Comparison of ENCODE assay signal across 18 mouse cellular contexts in genomic region chr8:110183748-110184147, GRCm38 (mm10). TPM values are rescaled to one million over a fixed set of nuclear protein-coding genes. Genes with fewer than 3 reads are reported as not detected.
DNase-seq lines count a peak whose midpoint lies in the region; ATAC-seq and TF ChIP-seq lines count a peak whose summit lies in the region.
"Had no signal": no experiment of that assay in that cellular context is flagged by ENCODE, and none has a peak within 500 bp of the region (broad histone marks: within the 10 kb centered on the region; RNA-seq: fewer than 3 reads in every experiment).

No protein-coding gene starts in this region.

- H3K4me2 ChIP-seq in hindbrain, embryonic 11.5 days (replicated peaks; ENCODE audit: low read depth, low read length) = no peak overlapping the region
- H3K4me2 ChIP-seq in hindbrain, embryonic 13.5 days = no peak overlapping the region
- H3K4me2 ChIP-seq in midbrain, embryonic 16.5 days (ENCODE audit: low read length) = no peak overlapping the region
- no peak overlapping the region for H3K4me2 ChIP-seq in midbrain, embryonic 13.5 days (replicated peaks)
- H3K4me2 ChIP-seq in stomach, postnatal 0 days (replicated peaks; ENCODE audit: low read depth) = no peak overlapping the region
- H3K4me2 ChIP-seq: embryonic facial prominence, embryonic 13.5 days; heart, embryonic 13.5 days; hindbrain, embryonic 12.5 days; limb, embryonic 13.5 days; lung, embryonic 15.5 days had no signal

- no peaks in the 10 kb centered on the region for H3K4me1 ChIP-seq in hindbrain, embryonic 11.5 days (replicated peaks; ENCODE audit: control insufficient read depth, insufficient read depth, low read length)
- peaks cover 21% of the 10 kb centered on the region for H3K4me1 ChIP-seq in hindbrain, embryonic 13.5 days (replicated peaks)
- H3K4me1 ChIP-seq in midbrain, embryonic 16.5 days (ENCODE audit: control insufficient read depth, insufficient read depth, low read length) = peaks cover 19% of the 10 kb centered on the region
- peaks cover 22% of the 10 kb centered on the region for H3K4me1 ChIP-seq in midbrain, embryonic 13.5 days (replicated peaks)
- peaks cover 13% of the 10 kb centered on the region for H3K4me1 ChIP-seq in embryonic facial prominence, embryonic 10.5 days
- H3K4me1 ChIP-seq in stomach, postnatal 0 days (replicated peaks; ENCODE audit: control insufficient read depth, insufficient read depth) = no peaks in the 10 kb centered on the region
- H3K4me1 ChIP-seq: embryonic facial prominence, embryonic 13.5 days; heart, embryonic 13.5 days; lung, embryonic 15.5 days had no signal

- peak; percentile 21 for DNase-seq in hindbrain, embryonic 11.5 days (ENCODE audit: low spot score)
- peak; percentile 28 for DNase-seq in embryonic facial prominence, embryonic 10.5 days (ENCODE audit: low spot score)
- peak; percentile 21 for DNase-seq in stomach, postnatal 0 days (ENCODE audit: low spot score)
- DNase-seq in urinary bladder, postnatal 4 days (ENCODE audit: low spot score in 2 of 2) = no peak
- DNase-seq in left cerebral cortex, adult 8-10 months (ENCODE audit: low spot score in 2 of 2) = no peak
- DNase-seq: adrenal gland, postnatal 14 days; cerebellum, adult 9-10 months; gastrocnemius, postnatal 10 days; thymus, postnatal 14 days had no signal

- H3K27me3 ChIP-seq in hindbrain, embryonic 11.5 days (ENCODE audit: control insufficient read depth, insufficient read depth, low read length) = no peaks in the 10 kb centered on the region
- H3K27me3 ChIP-seq in hindbrain, embryonic 13.5 days = 0 out of 2 replicates have a peak, but pooled peaks cover 3% of the 10 kb centered on the region
- no peaks in the 10 kb centered on the region for H3K27me3 ChIP-seq in midbrain, embryonic 16.5 days (ENCODE audit: control insufficient read depth, insufficient read depth, low read depth, low read length)
- H3K27me3 ChIP-seq in midbrain, embryonic 13.5 days = no peaks in the 10 kb centered on the region
- H3K27me3 ChIP-seq in embryonic facial prominence, embryonic 10.5 days (replicated peaks; ENCODE audit: low read depth, poor library complexity, severe bottlenecking) = peaks cover 4% of the 10 kb centered on the region; the same call in 1 of the 2 replicates
- no peaks in the 10 kb centered on the region for H3K27me3 ChIP-seq in stomach, postnatal 0 days (ENCODE audit: control insufficient read depth, insufficient read depth, low read length)
- H3K27me3 ChIP-seq: hindbrain, embryonic 12.5 days; lung, embryonic 15.5 days had no signal

- no peak overlapping the region for H3K27ac ChIP-seq in hindbrain, embryonic 11.5 days (ENCODE audit: low read depth, low read length)
- no peak overlapping the region for H3K27ac ChIP-seq in hindbrain, embryonic 13.5 days
- peak overlapping the region; percentile 76 for H3K27ac ChIP-seq in midbrain, embryonic 16.5 days (ENCODE audit: low read length)
- no peak overlapping the region for H3K27ac ChIP-seq in midbrain, embryonic 13.5 days
- H3K27ac ChIP-seq in embryonic facial prominence, embryonic 10.5 days (replicated peaks) = no peak overlapping the region
- no peak overlapping the region for H3K27ac ChIP-seq in stomach, postnatal 0 days (replicated peaks)
- H3K27ac ChIP-seq: embryonic facial prominence, embryonic 13.5 days; heart, embryonic 13.5 days; hindbrain, embryonic 12.5 days; limb, embryonic 13.5 days; lung, embryonic 15.5 days had no signal

- no peak for TF ChIP-seq EP300 in stomach, postnatal 0 days (optimal IDR thresholded peaks at IDR 0.05)

- H3K9me3 ChIP-seq in hindbrain, embryonic 11.5 days (ENCODE audit: control insufficient read depth, low read length) = no peaks in the 10 kb centered on the region
- no peaks in the 10 kb centered on the region for H3K9me3 ChIP-seq in hindbrain, embryonic 13.5 days
- H3K9me3 ChIP-seq in midbrain, embryonic 16.5 days (replicated peaks; ENCODE audit: control insufficient read depth, low read length, poor library complexity, severe bottlenecking) = no peaks in the 10 kb centered on the region
- no peaks in the 10 kb centered on the region for H3K9me3 ChIP-seq in midbrain, embryonic 13.5 days
- H3K9me3 ChIP-seq in embryonic facial prominence, embryonic 10.5 days = no peaks in the 10 kb centered on the region
- H3K9me3 ChIP-seq in stomach, postnatal 0 days (ENCODE audit: control insufficient read depth, low read length) = no peaks in the 10 kb centered on the region
- H3K9me3 ChIP-seq: embryonic facial prominence, embryonic 13.5 days; heart, embryonic 13.5 days; hindbrain, embryonic 12.5 days; limb, embryonic 13.5 days; lung, embryonic 15.5 days had no signal

- H3K4me3 ChIP-seq in hindbrain, embryonic 11.5 days (ENCODE audit: low read depth, low read length) = no peak overlapping the region
- no peak overlapping the region for H3K4me3 ChIP-seq in hindbrain, embryonic 13.5 days
- no peak overlapping the region for H3K4me3 ChIP-seq in midbrain, embryonic 16.5 days (ENCODE audit: low read depth, low read length)
- H3K4me3 ChIP-seq in midbrain, embryonic 13.5 days (replicated peaks) = no peak overlapping the region
- no peak overlapping the region for H3K4me3 ChIP-seq in embryonic facial prominence, embryonic 10.5 days
- H3K4me3 ChIP-seq in stomach, postnatal 0 days (ENCODE audit: low read depth, low read length) = no peak overlapping the region
- H3K4me3 ChIP-seq: embryonic facial prominence, embryonic 13.5 days; heart, embryonic 13.5 days; hindbrain, embryonic 12.5 days; limb, embryonic 13.5 days; lung, embryonic 15.5 days had no signal

- no peak overlapping the region for H3K9ac ChIP-seq in hindbrain, embryonic 11.5 days (ENCODE audit: low read depth, low read length)
- H3K9ac ChIP-seq in hindbrain, embryonic 13.5 days = no peak overlapping the region
- H3K9ac ChIP-seq in midbrain, embryonic 16.5 days (ENCODE audit: low read depth, low read length) = no peak overlapping the region
- H3K9ac ChIP-seq in midbrain, embryonic 13.5 days (replicated peaks) = no peak overlapping the region
- no peak overlapping the region for H3K9ac ChIP-seq in stomach, postnatal 0 days (ENCODE audit: low read length)
- H3K9ac ChIP-seq: embryonic facial prominence, embryonic 13.5 days; heart, embryonic 13.5 days; hindbrain, embryonic 12.5 days; limb, embryonic 13.5 days; lung, embryonic 15.5 days had no signal

- no peak for ATAC-seq in hindbrain, embryonic 11.5 days (ENCODE audit: low FRiP score)
- ATAC-seq in hindbrain, embryonic 13.5 days (ENCODE audit: low FRiP score) = no peak
- no peak for ATAC-seq in midbrain, embryonic 16.5 days
- ATAC-seq in midbrain, embryonic 13.5 days = no peak
- ATAC-seq in stomach, postnatal 0 days (ENCODE audit: low FRiP score, low TSS enrichment) = no peak

- TF ChIP-seq CTCF in stomach, postnatal 0 days (IDR thresholded peaks at IDR 0.05; ENCODE audit: low read depth) = no peak

- WGBS in hindbrain, embryonic 11.5 days = 24% methylated on average over 11 of the region's 11 CpGs
- 25% methylated on average over 11 of the region's 11 CpGs for WGBS in hindbrain, embryonic 13.5 days
- WGBS in midbrain, embryonic 16.5 days = 19% methylated on average over 11 of the region's 11 CpGs
- WGBS in midbrain, embryonic 13.5 days = 19% methylated on average over 11 of the region's 11 CpGs
- 19% methylated on average over 11 of the region's 11 CpGs for WGBS in embryonic facial prominence, embryonic 10.5 days
- 24% methylated on average over 11 of the region's 11 CpGs for WGBS in stomach, postnatal 0 days

- H3K36me3 ChIP-seq in hindbrain, embryonic 11.5 days (ENCODE audit: control insufficient read depth, insufficient read depth, low read length) = no peaks in the 10 kb centered on the region
- H3K36me3 ChIP-seq in hindbrain, embryonic 13.5 days = no peaks in the 10 kb centered on the region
- H3K36me3 ChIP-seq in midbrain, embryonic 16.5 days (ENCODE audit: control insufficient read depth, insufficient read depth, low read length) = no peaks in the 10 kb centered on the region
- H3K36me3 ChIP-seq in midbrain, embryonic 13.5 days = no peaks in the 10 kb centered on the region
- no peaks in the 10 kb centered on the region for H3K36me3 ChIP-seq in embryonic facial prominence, embryonic 10.5 days (replicated peaks)
- H3K36me3 ChIP-seq in stomach, postnatal 0 days (ENCODE audit: control insufficient read depth, insufficient read depth, low read length) = no peaks in the 10 kb centered on the region
- H3K36me3 ChIP-seq: embryonic facial prominence, embryonic 13.5 days; heart, embryonic 13.5 days; hindbrain, embryonic 12.5 days; limb, embryonic 13.5 days; lung, embryonic 15.5 days had no signal

RNA-seq across cellular contexts. Expression of gene Calb2, which starts 15.7 kb away (rescaled TPM):
- 27.5 and 38.2 TPM in 2 replicates for polyA plus RNA-seq in hindbrain, embryonic 11.5 days (2014; fragmentation: Nextera tagmentation; extraction: Ambion mirVana)
- 53.3 and 69.2 TPM in 2 replicates for polyA plus RNA-seq in hindbrain, embryonic 13.5 days (2015; fragmentation: Nextera tagmentation; extraction: Ambion mirVana)
- 290 and 313 TPM in 2 replicates for polyA plus RNA-seq in midbrain, embryonic 16.5 days (2015; fragmentation: Nextera tagmentation; extraction: Ambion mirVana)
- polyA plus RNA-seq in midbrain, embryonic 13.5 days (2015; fragmentation: Nextera tagmentation; extraction: Ambion mirVana) = 39.6 and 57.6 TPM in 2 replicates
- polyA plus RNA-seq in embryonic facial prominence, embryonic 10.5 days (2016; fragmentation: Nextera tagmentation; extraction: Ambion mirVana) = 3.3 and 3.7 TPM in 2 replicates
- polyA plus RNA-seq in stomach, postnatal 0 days (2015; fragmentation: Nextera tagmentation; extraction: Ambion mirVana) = 0.17 and 0.19 TPM in 2 replicates
- 10 to 100 TPM; 21.7 to 31.6 (median 27.2) TPM for total RNA-seq in left cerebral cortex, adult 8-10 months (2022)
- total RNA-seq: megakaryocyte progenitor cell, adult 5-6 weeks had no signal

RNA-seq across cellular contexts. Expression of gene Cmtr2, which starts 31.7 kb away (rescaled TPM):
- polyA plus RNA-seq in hindbrain, embryonic 11.5 days (2014; fragmentation: Nextera tagmentation; extraction: Ambion mirVana) = 10.5 and 12.5 TPM in 2 replicates
- 10.9 and 12.0 TPM in 2 replicates for polyA plus RNA-seq in hindbrain, embryonic 13.5 days (2015; fragmentation: Nextera tagmentation; extraction: Ambion mirVana)
- polyA plus RNA-seq in midbrain, embryonic 16.5 days (2015; fragmentation: Nextera tagmentation; extraction: Ambion mirVana) = 13.2 and 13.6 TPM in 2 replicates
- 12.8 and 14.6 TPM in 2 replicates for polyA plus RNA-seq in midbrain, embryonic 13.5 days (2015; fragmentation: Nextera tagmentation; extraction: Ambion mirVana)
- polyA plus RNA-seq in embryonic facial prominence, embryonic 10.5 days (2016; fragmentation: Nextera tagmentation; extraction: Ambion mirVana) = 10.2 and 10.9 TPM in 2 replicates
- 3.9 and 4.6 TPM in 2 replicates for polyA plus RNA-seq in stomach, postnatal 0 days (2015; fragmentation: Nextera tagmentation; extraction: Ambion mirVana)
- 1 to 10 TPM; 4.7 to 7.3 (median 5.8) TPM for total RNA-seq in left cerebral cortex, adult 8-10 months (2022)

Comparison
In these comparisons a context has a peak if more than half of its experiments do, and no peak if none do; other contexts are left out.
1. DNase-seq: peak in hindbrain, embryonic 11.5 days (single experiment), embryonic facial prominence, embryonic 10.5 days (single experiment) and stomach, postnatal 0 days (single experiment); none in urinary bladder, postnatal 4 days (0 of 2) and left cerebral cortex, adult 8-10 months (0 of 2).